Mouse (Mus musculus) kidney, postnatal 25 days (tissue): Measurements from ENCODE around the gene Yipf2.
"Not testable (repeated sequence)": the region's sequence is repeated elsewhere in the genome, so short reads cannot be mapped to it uniquely, and the experiment has no call there.

Experiments
- DNase-seq, 2 experiments: peaks; one replicate each; pipeline ENCODE4 v3.0.0; 2021; ENCODE audit warnings: mixed read lengths in 2 of 2

The Yipf2 gene

DNA sequence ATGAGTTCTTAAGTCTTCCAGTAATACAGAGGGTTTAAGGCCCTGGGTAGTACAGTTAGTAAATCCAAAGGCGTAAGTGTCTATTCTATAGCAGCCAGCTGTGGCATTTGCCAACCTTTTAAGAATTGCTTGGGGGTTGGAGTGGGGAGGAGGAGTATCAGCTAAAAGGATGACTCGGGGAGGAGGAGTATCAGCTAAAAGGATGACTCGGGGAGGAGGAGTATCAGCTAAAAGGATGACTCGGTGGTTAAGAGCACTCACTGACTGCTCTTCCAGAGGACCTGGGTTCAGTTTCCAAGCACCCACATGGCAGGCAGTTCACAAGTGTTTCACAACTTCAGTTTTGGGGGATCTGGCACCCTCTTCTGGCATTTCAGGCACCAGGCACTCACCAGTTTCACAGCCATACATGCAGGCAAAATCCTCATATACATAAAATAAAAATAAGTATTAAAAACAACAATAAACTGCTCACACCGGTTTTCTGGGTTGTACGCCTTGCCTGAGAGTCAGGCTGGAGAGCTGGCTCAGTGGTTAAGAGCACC lies 37.4 kb downstream of the Yipf2 start:
- DNase-seq = no peak

DNA sequence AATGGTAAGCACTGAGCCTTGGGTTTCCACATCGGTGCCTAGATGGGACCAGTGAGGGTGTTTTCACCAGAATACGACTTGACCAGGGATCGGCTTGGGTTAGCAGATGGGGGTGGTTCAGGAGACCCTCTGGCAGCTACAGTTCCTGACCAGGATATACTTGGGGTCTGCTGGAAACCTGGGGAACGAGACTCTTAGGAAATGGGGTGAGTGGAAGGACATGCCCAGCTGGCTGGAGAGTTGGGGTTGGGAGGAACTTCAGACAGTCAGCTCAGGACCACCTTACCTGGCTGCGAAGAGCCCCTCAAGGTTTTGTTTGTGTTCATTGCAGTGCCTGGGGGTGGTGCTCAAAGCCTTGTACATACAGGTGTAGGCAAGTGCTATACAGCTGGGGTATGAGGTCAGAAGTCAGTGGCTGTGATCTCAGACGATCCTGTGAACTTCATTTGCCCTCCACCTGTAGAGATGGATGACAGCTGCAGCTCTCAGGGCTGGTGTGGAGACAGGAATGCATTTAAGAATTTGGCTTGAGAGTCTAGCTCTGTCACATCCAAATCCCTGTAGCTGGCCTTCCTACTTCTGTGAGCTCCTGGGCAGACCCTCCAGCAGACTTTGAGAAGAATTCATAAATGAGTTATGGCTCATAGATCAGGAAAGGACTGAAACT lies 38.9 kb downstream of the Yipf2 start:
- DNase-seq = no peak

DNA sequence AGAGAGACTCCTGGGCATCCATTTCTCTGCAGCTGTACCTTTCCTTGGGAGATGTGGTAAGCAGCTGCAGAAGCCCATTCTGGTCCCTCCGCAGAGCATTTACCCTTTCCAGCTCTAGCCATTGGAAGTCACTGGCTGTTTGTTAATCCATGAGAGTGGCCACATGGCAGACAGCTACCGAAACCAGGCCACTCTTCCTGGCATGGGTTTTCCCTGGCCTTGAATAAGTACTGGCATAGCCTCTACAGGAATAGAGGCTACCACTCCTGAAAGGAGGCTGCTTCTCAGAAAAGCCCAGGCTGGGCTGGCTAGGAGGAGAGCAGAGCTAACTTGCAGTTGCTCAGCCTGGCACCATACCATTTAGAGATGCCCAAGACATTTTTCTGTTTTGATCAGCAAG lies 41.6 kb downstream of the Yipf2 start:
- DNase-seq = no peak

DNA sequence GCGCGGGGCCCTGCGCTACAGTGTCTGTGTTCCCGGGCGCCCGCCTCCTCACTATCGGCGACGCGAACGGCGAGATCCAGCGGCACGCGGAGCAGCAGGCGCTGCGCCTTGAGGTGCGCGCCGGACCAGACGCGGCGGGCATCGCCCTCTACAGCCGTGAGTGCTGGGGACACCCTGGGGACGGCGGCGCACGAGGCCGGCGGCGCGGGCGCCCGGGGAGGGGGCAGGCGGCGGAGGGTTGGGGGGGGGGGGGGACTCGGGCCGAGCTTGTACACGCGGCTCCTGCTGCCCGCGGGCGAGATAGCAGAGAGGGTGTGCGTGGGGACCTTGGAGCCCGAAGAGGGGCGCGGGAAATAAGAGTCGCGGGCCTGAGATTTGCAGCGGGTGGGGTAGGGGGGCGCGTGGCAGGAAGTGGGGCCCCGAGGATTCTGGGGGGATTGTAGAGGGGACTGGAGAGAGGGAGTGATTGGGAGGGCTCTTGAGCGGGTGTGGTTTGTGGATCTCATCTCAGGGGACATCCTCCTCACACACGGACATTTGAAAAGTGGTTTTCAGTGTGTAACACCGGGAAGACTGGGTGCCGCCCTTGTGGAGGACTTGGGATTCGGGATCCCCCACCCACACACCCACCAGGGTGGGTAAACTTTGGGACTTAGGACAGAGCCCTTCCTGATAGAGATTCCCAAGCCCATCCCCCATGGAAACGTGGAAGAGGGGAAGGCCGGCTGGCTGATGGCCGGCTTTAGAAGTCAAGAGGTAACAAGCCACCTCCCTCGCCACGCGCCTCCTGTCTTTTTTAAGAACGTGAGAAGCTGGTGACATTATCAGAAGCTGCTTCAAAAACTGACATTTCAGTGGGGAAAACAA lies 45.3 kb downstream of the Yipf2 start:
- peak; percentile 59 to 83 for DNase-seq

DNA sequence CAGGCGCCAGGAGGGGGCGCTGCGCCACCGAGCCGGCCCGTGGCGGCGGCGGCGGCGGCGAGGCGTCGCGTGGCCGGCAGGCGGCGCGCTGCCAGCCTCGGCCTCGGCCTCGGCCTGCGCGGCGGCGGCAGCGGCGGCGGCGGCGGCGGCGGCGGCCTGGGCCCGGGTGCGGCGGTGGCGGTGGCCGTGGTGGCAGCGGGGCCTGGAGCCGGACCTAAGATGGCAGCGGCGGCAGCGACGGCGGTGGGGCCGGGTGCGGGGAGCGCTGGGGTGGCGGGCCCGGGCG lies 45.9 kb downstream of the Yipf2 start, which contains the start of gene Carm1:
Gene Carm1 (plus strand): TSS at position 106 of the 286 bp plus-strand sequence.
- no peak for DNase-seq

DNA sequence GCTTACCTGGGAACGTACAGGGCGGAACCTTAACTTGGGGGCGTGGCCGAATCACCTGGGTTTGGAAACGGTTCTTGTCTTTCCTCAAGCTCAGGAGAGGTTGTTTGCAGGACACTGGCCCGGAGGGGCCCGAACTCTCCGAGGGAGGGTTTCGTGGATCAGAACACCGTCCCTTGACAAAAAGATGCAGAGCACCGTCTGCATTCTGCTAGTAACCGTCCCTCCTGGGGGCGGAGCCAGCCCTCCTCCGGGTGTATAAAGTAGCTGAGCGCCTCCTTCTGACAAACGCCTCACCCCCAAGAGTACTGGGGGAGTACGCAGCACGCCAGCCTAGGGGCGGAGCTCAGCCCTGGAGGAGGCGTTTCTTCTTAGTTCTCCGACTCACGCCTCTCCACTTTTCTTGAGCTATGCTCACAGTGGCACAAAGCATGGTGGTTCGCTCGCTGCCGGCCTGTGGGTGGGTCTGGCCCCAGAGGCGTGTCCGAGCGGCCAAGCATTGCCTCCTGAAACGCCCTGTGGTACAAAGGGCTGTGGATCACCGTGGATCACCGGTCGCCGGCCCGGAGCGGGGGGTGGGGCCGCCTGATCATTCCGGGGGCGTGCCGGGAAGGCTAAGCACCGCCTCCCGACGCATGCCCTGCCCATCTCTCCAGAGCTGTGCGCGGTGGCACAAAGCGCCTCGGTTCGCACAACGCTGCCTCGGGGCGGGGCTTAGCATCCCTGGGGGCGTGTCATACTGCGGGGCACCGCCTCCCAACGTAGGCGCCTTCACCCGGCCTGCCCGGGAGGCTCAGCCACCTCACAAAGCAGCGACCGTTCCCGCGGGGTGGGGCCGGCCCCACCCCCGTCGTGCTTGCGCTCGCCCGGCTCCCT lies 46.5 kb downstream of the Yipf2 start:
- DNase-seq = peak; percentile 99

DNA sequence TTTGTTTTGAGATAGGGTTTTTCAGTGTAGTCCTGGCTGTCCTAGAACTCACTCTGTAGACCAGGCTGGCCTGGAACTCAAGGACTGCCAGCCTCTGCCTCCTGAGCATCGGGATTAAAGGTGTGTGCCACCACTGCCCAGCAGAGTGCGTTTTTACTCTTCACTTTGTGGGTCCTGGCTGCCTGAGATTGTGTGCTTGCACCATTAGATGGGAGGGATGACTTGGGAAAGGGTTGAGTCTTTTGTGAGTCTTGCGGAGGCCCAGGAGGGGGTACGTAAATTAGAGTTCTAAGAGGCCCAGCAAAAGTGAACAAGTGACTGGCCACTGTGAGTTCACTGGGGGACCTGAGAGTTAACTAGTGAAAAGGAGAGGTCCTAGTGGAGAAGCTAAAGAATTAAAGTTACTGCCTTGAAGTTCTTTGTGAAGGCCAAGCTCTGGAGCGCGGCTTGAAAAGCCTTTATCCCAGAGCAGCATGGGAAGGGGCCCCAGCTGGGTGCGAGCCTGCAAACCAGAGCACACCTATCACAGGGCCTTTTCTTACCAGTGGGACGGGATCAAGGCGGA lies 47.2 kb downstream of the Yipf2 start:
- no peak for DNase-seq

DNA sequence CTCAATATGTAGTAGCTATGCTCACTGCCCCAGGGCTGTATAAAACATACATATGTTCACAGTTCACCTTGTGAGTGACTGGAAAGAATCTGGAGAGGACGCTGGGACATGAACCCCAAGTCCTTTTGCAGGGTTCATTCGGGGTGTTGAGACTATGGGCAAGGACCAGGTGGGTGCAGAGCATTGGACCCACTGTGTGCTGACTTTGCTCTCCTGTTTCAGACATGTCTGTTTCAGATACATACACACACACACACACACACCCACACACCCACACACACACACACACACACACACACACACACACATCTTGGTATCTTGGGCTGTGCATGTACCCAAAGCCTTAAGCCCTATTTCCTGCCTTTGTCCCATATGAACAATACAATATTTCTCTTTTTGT lies 50.6 kb downstream of the Yipf2 start:
- not testable (repeated sequence) for DNase-seq

DNA sequence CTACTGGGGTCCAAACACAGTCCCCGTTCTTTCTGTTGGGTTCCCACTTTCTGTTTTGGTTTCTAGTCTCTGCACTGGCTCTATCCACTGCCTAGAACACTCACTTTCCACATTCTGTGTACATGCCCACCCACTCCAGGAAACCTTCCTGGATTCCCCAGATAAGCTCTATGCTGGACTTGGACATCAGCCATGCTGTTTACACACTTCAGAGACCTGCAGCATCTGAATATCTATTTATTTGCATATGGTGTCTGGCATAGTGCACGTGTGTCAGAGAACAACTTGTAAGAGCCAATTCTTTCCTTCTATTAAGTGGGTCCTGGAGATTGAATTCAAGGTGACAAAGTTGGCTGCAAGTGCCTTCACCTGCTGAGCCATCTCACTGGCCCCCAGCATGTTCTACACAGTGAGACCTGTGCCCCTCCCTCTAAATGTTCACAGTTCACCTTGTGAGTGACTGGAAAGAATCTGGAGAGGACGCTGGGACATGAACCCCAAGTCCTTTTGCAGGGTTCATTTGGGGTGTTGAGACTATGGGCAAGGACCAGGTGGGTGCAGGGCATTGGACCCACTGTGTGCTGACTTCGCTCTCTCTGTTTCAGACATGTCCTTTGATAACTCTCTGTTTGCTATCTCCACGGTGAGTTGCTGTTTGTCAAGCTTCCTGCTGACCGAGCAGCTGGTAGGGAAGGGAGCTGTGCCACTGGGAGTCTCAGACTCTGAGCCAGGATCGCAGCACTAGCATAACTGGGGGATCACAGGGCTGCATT lies 52.5 kb downstream of the Yipf2 start:
- no peak for DNase-seq
